Mouse (Mus musculus): ENCODE results near the gene Foxn3.

DNA sequence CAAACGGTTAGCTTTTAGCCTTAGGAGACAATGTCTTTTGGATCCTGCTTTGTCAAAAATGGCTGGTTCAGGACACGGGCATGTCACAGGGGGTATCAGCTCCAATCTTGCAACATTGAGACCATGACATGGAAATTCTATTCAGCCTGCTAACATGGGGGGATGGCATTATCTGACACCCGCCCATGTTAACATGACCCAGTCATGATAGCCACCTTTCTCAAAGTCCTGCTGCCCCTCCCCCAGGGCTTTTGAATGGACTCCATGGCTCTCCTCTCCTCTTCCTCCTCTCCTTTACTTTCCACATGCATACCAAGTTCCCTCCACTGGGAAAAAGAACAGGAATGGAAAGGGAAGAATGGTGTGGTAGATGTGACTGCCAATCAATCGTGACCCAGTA, 43.5 kb downstream of the Foxn3 start:
- TF ChIP-seq CTCF (IDR thresholded peaks at IDR 0.05; ENCODE audit: low read depth, low read length) = no peak
- TF ChIP-seq EP300 (IDR thresholded peaks at IDR 0.05; ENCODE audit: insufficient read depth, low read depth, low read length) = no peak
- no peak for TF ChIP-seq POLR2A (IDR thresholded peaks at IDR 0.05; ENCODE audit: insufficient read depth, low read length)

Data from ES-Bruce4 (cell line).